Mouse (Mus musculus) ES-E14 (cell line): ENCODE data around the gene Trpm8. TPM values are rescaled to one million over a fixed set of nuclear protein-coding genes. Genes with fewer than 3 reads are reported as not detected.

Source experiments
- DNase-seq: peaks from one replicate; pipeline ENCODE4 v3.0.0-alpha.2; 2013; ENCODE audit warnings: low read depth, low spot score
- H3K27ac ChIP-seq: 2 replicates; pipeline ENCODE4 v1.5.1; 2012; ENCODE audit warnings: low read depth, mild to moderate bottlenecking, low read length, moderate library complexity, mixed read lengths; ENCODE audit not compliant: poor library complexity, insufficient read depth, severe bottlenecking
- H3K36me3 ChIP-seq: 2 replicates; pipeline ENCODE4 v1.6.1; 2012; ENCODE audit warnings: mild to moderate bottlenecking, low read length, moderate library complexity, mixed read lengths; ENCODE audit not compliant: control insufficient read depth, poor library complexity, insufficient read depth, severe bottlenecking
- H3K4me1 ChIP-seq, 2 experiments: fragments of 150-350 bp in 1 of 2; sonication (generic) in 1 of 2; 2 replicates each; pipeline ENCODE4 v1.6.1; 2012; ENCODE audit warnings: low read length in 2 of 2, mild to moderate bottlenecking in 1 of 2, mixed read lengths in 1 of 2; ENCODE audit not compliant: control insufficient read depth in 2 of 2, insufficient read depth in 2 of 2, poor library complexity in 1 of 2
- H3K4me3 ChIP-seq, 2 experiments: fragments of 150-350 bp in 1 of 2; sonication (generic) in 1 of 2; 2 replicates each; pipeline ENCODE4 v1.5.1; 2012; ENCODE audit warnings: low read length in 2 of 2, low read depth in 1 of 2, mild to moderate bottlenecking in 1 of 2, mixed read lengths in 1 of 2; ENCODE audit not compliant: insufficient read depth in 1 of 2, poor library complexity in 1 of 2, severe bottlenecking in 1 of 2
- H3K9ac ChIP-seq: 2 replicates; pipeline ENCODE4 v1.6.1; 2012; ENCODE audit warnings: low read depth, mild to moderate bottlenecking, low read length, mixed read lengths; ENCODE audit not compliant: poor library complexity, insufficient read depth, severe bottlenecking
- H3K9me3 ChIP-seq: fragments of 150-350 bp; sonication (generic); 2 replicates; pipeline ENCODE4 v1.6.1; 2012; ENCODE audit warnings: low read depth, mild to moderate bottlenecking, low read length; ENCODE audit not compliant: control insufficient read depth, insufficient read depth
- CHD2 ChIP-seq: IDR thresholded peaks from 2 replicates; pipeline ENCODE4 v1.6.1; 2014; ENCODE audit warnings: mild to moderate bottlenecking, low read depth, low read length, inconsistent platforms
- HCFC1 ChIP-seq: IDR thresholded peaks from 2 replicates; pipeline ENCODE4 v1.6.1; 2012; ENCODE audit warnings: low read length, inconsistent platforms, borderline replicate concordance; ENCODE audit not compliant: insufficient read depth
- MAFK ChIP-seq: IDR thresholded peaks from 2 replicates; pipeline ENCODE4 v1.6.1; 2014; ENCODE audit warnings: mild to moderate bottlenecking, low read depth, low read length, inconsistent platforms; ENCODE audit not compliant: insufficient read depth
- ZC3H11A ChIP-seq: IDR thresholded peaks from 2 replicates; pipeline ENCODE4 v1.6.1; 2012; ENCODE audit warnings: low read depth, mild to moderate bottlenecking, inconsistent platforms, low read length, borderline replicate concordance
- ZNF384 ChIP-seq: IDR thresholded peaks from 2 replicates; pipeline ENCODE4 v1.6.1; 2012; ENCODE audit warnings: low read depth, low read length, inconsistent platforms
- in situ Hi-C, 2 experiments: fragments of 600-800 bp; cut with MboI; formaldehyde crosslinking; loops; one replicate each; pipeline ENCODE4 v1.15.1; 2025; ENCODE audit warnings: low sequenced_read_pairs in 2 of 2, inconsistent platforms in 1 of 2; ENCODE audit not compliant: unreplicated experiment in 2 of 2
- total RNA-seq: library from RNA; depleted of rRNA; stranded (reverse); fragments of 300-350 nt; gene quantifications from 2 replicates; pipeline ENCODE4 v1.2.3, GENCODE M21; 2012

The Trpm8 gene
- total RNA-seq, 1 experiment: 0.04 TPM

DNA sequence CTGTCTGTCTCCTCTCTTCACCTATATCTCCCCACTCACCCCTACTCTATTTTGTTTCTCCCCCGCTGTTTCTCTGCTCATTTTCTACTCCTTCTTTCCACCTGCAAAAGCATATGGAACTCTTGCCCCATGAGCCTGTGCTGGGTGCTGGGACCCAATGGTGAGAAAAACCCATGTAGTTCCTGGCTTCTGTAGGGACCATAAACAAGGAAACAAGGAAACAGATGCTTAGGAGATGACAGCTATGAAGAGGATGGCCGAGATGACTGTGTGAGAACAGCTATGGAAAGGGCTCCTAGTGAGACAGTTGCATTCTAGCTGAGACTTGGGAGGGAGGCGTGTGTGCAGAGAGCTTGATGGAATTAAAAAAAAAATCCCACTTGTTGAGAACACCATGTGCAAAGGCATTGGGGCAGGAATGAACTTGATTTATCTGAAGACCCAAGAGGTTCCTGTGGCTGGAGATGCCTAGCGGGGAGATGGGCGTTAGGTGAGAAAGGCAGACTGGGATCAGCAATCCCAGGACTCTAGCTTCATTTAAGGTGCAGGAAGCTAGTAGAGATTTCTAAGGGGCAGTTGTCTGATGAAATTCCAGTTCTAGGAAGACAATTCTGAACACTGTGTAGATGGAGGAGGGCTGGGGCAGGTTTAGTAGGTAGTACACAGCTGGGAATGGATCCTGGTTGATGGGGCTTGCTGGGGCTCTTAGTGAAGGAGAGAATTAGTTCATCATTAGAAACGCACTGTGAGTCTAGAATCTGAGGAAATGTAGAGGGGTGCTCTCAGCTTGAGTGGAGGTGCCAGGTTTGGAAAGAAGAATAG, 46.3 kb upstream of the Trpm8 start:
- DNase-seq: no peak
- Histone ChIP-seq H3K27ac (no peak overlapping the region), H3K9me3 (no peaks in the 10 kb centered on the region), H3K4me1 (no peaks in the 10 kb centered on the region), H3K9ac (no peak overlapping the region), H3K36me3 (no peaks in the 10 kb centered on the region), H3K4me3 (no peak overlapping the region)
- in situ Hi-C loops: no loop called here
- TF ChIP-seq MAFK (no peak), ZNF384 (no peak), ZC3H11A (no peak), CHD2 (no peak), HCFC1 (no peak)

DNA sequence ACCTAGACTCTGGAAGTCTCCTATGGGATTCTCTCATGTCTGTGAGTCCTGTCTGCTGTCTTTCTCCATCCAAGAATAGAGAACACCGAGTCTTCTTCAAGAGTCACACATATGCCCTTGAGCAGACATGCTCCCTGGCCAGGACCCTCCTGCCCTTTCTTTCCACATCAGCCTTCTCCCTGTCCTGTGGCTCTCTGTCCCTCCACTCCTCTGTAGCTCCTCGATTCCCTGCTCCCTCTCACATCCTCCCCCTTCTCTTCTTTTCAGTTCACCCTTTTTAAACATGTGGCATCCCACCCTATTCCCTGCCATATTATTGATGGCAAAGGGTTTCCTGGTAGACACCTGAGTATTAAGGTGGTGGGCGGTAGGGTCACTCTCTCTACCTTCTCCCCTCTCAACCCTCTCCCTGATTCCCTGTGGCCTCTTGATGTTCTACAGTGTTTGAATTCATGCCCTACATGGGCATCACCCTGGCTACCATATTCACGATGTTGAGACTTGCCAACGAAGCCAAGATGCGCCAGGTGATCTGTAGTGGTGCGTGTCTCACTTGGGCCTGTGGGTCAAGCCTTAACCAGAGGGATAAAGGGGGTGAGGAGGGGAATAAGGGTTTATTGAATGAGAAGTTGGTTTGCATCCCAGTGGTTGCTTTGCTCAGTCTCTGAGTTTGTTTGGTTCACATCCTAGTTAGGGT, 45.5 kb upstream of the Trpm8 start:
- in situ Hi-C loops: no loop called here
- H3K9me3 ChIP-seq: no peaks in the 10 kb centered on the region
- TF ChIP-seq HCFC1 (no peak), ZC3H11A (no peak), ZNF384 (no peak), CHD2 (no peak), MAFK (no peak)
- H3K4me1 ChIP-seq: no peaks in the 10 kb centered on the region
- no peak for DNase-seq
- no peak overlapping the region for H3K4me3 ChIP-seq
- no peak overlapping the region for H3K9ac ChIP-seq
- no peaks in the 10 kb centered on the region for H3K36me3 ChIP-seq
- H3K27ac ChIP-seq: no peak overlapping the region

DNA sequence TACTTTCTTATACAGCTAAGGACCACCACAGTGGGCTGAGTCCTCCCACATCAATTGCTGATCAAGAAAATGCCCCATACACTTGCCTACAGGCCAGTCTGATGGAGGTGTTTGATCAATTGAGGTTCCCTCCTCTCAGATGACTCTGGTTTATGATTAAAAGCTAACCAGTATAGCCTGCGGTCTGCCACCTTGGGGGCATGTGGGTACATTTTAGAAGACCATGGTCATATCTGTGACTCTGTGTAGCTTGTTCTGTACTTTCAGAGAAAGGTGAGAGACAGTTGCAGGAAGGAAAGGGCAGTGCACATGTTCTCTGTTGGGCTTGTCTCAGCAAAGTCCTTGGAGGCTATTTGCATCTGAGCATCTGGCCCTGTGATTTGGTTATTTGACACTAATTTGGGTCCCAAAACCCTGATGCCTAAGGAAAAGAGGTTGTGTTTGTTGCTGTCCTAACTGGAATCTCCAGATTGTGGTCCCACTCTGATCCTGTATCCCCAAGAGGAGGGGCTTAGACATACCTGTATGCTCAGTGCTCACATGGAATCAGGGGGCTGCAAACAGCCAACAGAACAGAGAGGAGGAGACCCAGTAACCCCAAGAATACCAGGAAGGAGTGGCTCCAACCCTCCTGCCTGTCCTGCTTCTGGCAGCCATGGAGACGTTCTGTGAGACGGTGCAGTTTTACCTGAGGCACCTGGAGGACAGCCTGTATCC, 44.6 kb upstream of the Trpm8 start:
- Histone ChIP-seq H3K4me1 (no peaks in the 10 kb centered on the region), H3K27ac (no peak overlapping the region), H3K9ac (no peak overlapping the region), H3K4me3 (no peak overlapping the region), H3K36me3 (no peaks in the 10 kb centered on the region), H3K9me3 (no peaks in the 10 kb centered on the region)
- in situ Hi-C loops: no loop called here
- DNase-seq: no peak
- TF ChIP-seq CHD2: no peak
- TF ChIP-seq MAFK: no peak
- no peak for TF ChIP-seq ZC3H11A
- no peak for TF ChIP-seq ZNF384
- TF ChIP-seq HCFC1: no peak

DNA sequence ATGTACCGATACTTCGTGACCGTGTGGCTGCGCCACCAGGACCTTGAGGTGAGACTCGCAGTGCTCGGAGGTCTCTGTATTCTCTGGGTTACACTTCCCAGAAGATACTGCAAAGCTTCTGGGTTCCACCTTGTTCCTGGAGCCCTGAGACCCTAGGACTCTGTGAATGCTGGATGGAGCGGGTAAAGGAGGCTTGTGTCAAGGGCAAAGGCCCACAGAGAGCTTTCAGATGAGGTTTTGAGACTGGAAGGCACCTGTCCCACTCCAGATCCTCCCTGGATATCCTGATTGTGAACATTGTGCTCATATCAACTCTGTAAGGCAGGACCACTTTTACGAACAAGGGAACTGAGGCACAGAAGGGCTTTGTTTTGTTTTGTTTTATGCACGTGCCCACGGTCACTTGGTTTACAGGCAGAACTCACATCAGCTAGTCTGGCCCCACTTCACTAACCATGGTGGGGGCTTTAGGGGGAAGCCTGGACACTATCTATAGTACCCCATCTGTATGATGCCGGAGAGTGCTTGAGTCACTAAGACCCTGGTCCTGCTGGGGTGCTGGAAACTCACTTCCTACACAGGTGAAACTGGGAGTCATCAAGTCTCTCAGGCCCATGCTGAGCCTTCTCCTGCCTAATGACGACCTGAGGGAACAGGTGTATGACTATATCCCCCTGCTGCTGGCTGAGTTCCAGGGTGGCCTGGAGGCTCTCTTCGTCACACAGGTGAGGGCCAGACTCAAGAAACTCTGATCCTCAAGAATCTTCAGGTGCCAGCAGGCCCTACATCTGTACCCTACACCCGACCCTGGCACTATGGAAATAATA, 43.8 kb upstream of the Trpm8 start:
- Histone ChIP-seq H3K9ac (no peak overlapping the region), H3K9me3 (no peaks in the 10 kb centered on the region), H3K27ac (no peak overlapping the region), H3K36me3 (no peaks in the 10 kb centered on the region), H3K4me3 (no peak overlapping the region), H3K4me1 (no peaks in the 10 kb centered on the region)
- TF ChIP-seq CHD2 (no peak), HCFC1 (no peak), MAFK (no peak), ZC3H11A (no peak), ZNF384 (no peak)
- in situ Hi-C loops: no loop called here
- DNase-seq: no peak
